Mouse (Mus musculus) kidney, adult 2 months (tissue): Measurements from ENCODE around the gene Hpd. TPM values are rescaled to one million over a fixed set of nuclear protein-coding genes. Genes with fewer than 3 reads are reported as not detected.

Source experiments
- DNase-seq: peaks from one replicate; pipeline ENCODE4 v3.0.0; 2021
- H3K27ac ChIP-seq: fragments of 200-500 bp; 2 replicates; pipeline ENCODE4 v1.5.1; 2012; ENCODE audit warnings: low read depth, low read length, control low read depth, inconsistent platforms; ENCODE audit not compliant: insufficient read depth
- H3K27me3 ChIP-seq: fragments of 200-500 bp; replicated peaks from 2 replicates; pipeline ENCODE4 v1.6.1; 2012; ENCODE audit warnings: mild to moderate bottlenecking, moderate library complexity, low read length, inconsistent platforms; ENCODE audit not compliant: control insufficient read depth, insufficient read depth
- H3K36me3 ChIP-seq: fragments of 200-500 bp; 2 replicates; pipeline ENCODE4 v1.6.1; 2012; ENCODE audit warnings: mild to moderate bottlenecking, moderate library complexity, low read length, inconsistent platforms; ENCODE audit not compliant: control insufficient read depth, insufficient read depth
- H3K4me1 ChIP-seq: fragments of 200-500 bp; 2 replicates; pipeline ENCODE4 v1.6.1; 2011; ENCODE audit warnings: low read length; ENCODE audit not compliant: control insufficient read depth, insufficient read depth
- H3K4me3 ChIP-seq: fragments of 200-500 bp; 2 replicates; pipeline ENCODE4 v1.5.1; 2011; ENCODE audit warnings: mild to moderate bottlenecking, low read depth, low read length, control low read depth; ENCODE audit not compliant: insufficient read depth
- CTCF ChIP-seq: fragments of 200-500 bp; conservative IDR thresholded peaks from 2 replicates; pipeline ENCODE4 v1.5.1; 2011; ENCODE audit warnings: low read depth, mild to moderate bottlenecking, control low read depth, low read length, moderate library complexity, mixed read lengths; ENCODE audit not compliant: insufficient read depth, insufficient read length
- POLR2A ChIP-seq: fragments of 200-500 bp; IDR thresholded peaks from one replicate; pipeline ENCODE4 v1.6.1; 2011; ENCODE audit warnings: low read depth, low read length, control low read depth
- WGBS: fragments of 180-500 bp; shearing (Covaris S2); methylation state at CpG from one replicate; pipeline ENCODE4 v1.1.7; 2018; 5-methylcytosine and 5-hydroxymethylcytosine counted together
- polyA plus RNA-seq: library from polyadenylated mRNA; depleted of rRNA; stranded (reverse); fragments of >200 nt; gene quantifications from 2 replicates; pipeline ENCODE4 v1.2.3, GENCODE M21; 2012

The Hpd gene
- polyA plus RNA-seq, 1 experiment: 418 TPM

DNA sequence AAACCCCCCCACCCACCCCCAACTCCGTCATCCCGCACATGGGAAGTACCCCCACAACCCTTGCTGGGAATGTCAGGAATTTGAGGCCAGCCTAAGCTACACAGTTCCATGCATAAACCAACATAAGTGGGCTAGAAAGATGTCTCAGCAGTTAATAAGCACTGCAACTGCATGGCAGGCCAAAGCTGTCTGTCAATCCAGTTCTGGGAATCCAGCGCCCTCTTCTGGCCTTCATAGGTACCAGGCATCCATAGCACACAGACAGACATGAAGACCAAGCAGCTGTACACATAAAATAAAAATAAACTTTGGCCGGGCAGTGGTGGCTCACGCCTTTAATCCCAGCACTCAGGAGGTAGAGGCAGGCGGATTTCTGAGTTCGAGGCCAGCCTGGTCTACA, 27.1 kb downstream of the Hpd start:
- Histone ChIP-seq H3K36me3 (peaks cover 4% of the 10 kb centered on the region), H3K27ac (no peak overlapping the region), H3K4me1 (peaks cover 6% of the 10 kb centered on the region; the same call in 1 of the 2 replicates), H3K4me3 (no peak overlapping the region), H3K27me3 (no peaks in the 10 kb centered on the region)
- no peak for TF ChIP-seq POLR2A
- TF ChIP-seq CTCF: peak; percentile 87
- WGBS: 43% methylated on average over 7 of the region's 7 CpGs
- peak; percentile 85 for DNase-seq

DNA sequence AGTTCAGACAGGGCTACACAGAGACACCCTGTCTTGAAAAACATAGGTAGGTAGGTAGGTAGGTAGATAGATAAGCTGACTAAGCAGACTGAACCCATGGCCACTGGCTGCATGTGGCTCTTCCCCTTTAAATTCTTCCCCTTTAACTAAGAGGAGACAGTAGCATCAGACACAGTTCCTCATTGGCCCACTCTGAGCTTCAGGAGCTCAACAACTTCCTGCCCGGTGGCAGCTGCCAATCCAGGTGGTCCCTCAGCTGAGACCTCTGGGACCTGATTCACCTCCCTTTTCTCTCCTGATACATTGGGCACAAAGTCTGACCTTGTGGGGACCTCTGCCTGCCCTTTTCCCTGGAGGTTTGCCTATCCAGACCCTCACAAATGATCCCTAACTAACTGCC, 29.6 kb downstream of the Hpd start:
- Histone ChIP-seq H3K36me3 (no peaks in the 10 kb centered on the region; the same call in 1 of the 2 replicates), H3K4me3 (no peak overlapping the region)
- WGBS: 79% methylated on average over 1 of the region's 1 CpGs

DNA sequence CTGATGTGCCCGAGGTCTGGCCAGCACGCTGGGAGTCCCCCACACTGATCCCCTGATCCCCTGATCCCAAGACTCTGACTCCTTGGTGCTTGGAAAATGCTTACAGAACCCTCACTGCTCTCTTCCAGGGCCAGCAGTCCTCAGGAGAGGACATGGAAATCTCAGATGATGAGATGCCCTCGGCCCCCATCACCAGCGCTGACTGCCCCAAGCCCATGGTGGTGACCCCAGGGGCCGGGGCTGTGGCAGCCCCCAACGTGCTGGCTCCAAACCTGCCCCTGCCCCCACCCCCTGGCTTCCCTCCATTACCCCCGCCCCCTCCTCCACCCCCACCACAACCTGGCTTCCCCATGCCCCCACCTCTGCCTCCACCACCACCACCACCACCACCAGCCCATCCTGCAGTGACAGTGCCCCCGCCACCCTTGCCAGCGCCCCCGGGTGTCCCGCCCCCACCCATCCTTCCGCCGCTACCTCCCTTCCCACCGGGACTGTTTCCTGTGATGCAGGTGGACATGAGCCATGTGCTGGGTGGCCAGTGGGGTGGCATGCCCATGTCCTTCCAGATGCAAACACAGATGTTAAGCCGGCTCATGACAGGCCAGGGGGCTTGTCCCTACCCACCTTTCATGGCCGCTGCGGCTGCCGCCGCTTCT, 30.7 kb downstream of the Hpd start:
- WGBS: 88% methylated on average over 19 of the region's 19 CpGs
- no peak for DNase-seq
- Histone ChIP-seq H3K4me1 (peaks cover 15% of the 10 kb centered on the region; the same call in 1 of the 2 replicates), H3K36me3 (no peaks in the 10 kb centered on the region; the same call in 1 of the 2 replicates), H3K27ac (no peak overlapping the region), H3K27me3 (no peaks in the 10 kb centered on the region), H3K4me3 (no peak overlapping the region)
- TF ChIP-seq POLR2A: no peak
- TF ChIP-seq CTCF: no peak

More for the DNA sequence above, 29.6 kb downstream of the Hpd start:
- TF ChIP-seq CTCF: no peak
- no peak for TF ChIP-seq POLR2A
- no peak overlapping the region for H3K27ac ChIP-seq
- no peak for DNase-seq
- peaks cover 15% of the 10 kb centered on the region; the same call in 1 of the 2 replicates for H3K4me1 ChIP-seq
- H3K27me3 ChIP-seq: no peaks in the 10 kb centered on the region

DNA sequence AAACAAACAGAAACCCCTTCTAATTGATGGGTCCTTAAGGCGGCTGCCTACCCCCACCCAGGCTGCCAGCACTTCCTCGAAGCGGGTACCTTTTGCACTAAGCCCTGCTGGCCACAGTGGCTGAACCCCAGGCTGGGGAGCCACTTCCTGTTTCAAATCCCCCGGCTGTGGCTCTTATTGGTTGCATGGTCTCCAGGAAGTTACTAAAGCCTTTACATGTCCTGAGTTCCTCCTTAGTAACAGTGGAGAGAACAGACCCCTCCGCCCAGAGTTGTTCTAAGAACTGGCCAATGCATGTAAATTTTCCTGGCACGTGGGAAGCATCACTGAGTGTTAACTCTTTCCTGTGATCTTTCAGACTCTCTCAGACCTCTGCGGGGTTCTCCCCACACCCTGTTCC, 31.4 kb downstream of the Hpd start:
- no peak for TF ChIP-seq CTCF
- WGBS: 30% methylated on average over 7 of the region's 7 CpGs
- no peak for DNase-seq
- Histone ChIP-seq H3K27ac (no peak overlapping the region), H3K27me3 (no peaks in the 10 kb centered on the region), H3K4me3 (no peak overlapping the region), H3K36me3 (no peaks in the 10 kb centered on the region; the same call in 1 of the 2 replicates), H3K4me1 (peaks cover 15% of the 10 kb centered on the region; the same call in 1 of the 2 replicates)

DNA sequence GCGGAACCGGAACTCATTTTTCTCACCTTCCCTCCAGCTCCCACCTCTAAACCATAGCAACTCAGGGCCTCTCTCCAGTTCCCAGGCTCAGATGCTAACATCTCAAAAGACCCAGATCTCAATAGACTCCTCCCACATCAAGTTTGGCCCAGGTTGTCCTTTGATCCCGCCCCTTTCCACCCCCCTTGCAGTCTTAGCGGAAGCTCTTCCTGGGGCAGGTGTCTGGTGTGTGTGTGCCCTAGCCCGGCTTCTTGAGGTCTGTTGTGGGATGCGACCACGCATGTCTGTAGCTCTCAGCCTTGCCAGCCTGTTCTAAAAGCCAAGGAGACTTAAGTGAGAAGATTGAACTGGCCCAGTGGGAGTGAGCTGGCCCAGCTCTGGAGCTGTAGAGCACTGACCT, 31.9 kb downstream of the Hpd start:
- H3K4me1 ChIP-seq: peaks cover 15% of the 10 kb centered on the region; the same call in 1 of the 2 replicates
- 19% methylated on average over 7 of the region's 7 CpGs for WGBS
- no peaks in the 10 kb centered on the region; the same call in 1 of the 2 replicates for H3K36me3 ChIP-seq

DNA sequence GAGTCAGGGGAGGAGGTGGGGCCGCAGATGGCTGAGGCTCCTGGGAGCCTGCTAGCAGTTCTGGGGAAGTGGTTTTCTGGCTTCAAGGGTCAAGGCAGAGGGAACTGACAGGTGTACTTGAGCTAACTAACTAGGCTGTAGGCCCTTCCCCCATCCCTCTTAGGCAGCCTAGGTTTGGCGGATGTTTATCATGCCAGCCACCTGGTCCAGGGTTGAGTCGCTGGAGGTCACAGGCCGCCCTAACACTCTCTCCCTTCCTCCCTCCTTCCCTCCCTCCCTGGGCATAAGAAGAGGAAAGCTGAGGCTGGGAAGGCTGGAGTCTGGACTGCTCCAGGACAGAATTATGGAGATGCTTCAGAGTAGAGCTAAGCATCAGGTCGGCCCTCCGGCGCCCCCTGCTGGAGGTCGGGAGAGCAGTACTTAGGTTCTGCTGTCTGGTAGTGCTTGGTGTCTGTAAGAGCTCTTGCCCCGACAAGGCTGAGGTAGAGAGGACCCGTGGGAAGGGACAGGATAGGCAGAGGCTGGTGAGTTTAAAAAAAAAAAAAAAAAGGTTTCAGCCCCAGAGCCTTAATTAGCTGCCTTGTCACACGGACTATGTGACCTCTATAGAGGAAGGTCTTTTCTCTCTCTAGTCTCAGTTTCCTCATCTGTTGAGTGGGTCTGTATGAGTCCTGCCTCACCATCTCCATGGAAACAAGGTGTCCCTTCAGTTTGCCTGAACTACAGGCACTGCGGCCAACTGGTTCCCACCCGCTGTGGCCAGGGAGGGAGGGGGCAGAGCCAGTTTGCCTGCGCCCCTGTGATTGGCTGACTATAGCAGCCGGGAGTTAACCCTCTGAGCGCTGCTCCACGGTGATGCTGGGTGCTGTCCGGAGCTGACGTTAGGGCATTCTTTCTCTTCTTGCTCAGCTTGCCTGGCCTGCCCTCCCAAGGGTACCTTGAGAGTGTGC, 32.8 kb downstream of the Hpd start:
- DNase-seq: peak; percentile 94
- Histone ChIP-seq H3K4me1 (peaks cover 15% of the 10 kb centered on the region; the same call in 1 of the 2 replicates), H3K27ac (no peak overlapping the region), H3K36me3 (no peaks in the 10 kb centered on the region; the same call in 1 of the 2 replicates), H3K27me3 (no peaks in the 10 kb centered on the region), H3K4me3 (peak overlapping the region; percentile 9; the same call in 1 of the 2 replicates)
- WGBS: 8% methylated on average over 19 of the region's 19 CpGs
- TF ChIP-seq CTCF (peak; percentile 94), POLR2A (no peak)

More for the DNA sequence above, 31.9 kb downstream of the Hpd start:
- DNase-seq: no peak
- Histone ChIP-seq H3K4me3 (no peak overlapping the region), H3K27me3 (no peaks in the 10 kb centered on the region), H3K27ac (no peak overlapping the region)
- no peak for TF ChIP-seq POLR2A
- no peak for TF ChIP-seq CTCF

- TF ChIP-seq POLR2A (no peak), CTCF (no peak)
- Histone ChIP-seq H3K4me3 (no peak overlapping the region), H3K36me3 (no peaks in the 10 kb centered on the region; the same call in 1 of the 2 replicates), H3K27me3 (no peaks in the 10 kb centered on the region), H3K4me1 (peaks cover 23% of the 10 kb centered on the region; the same call in 1 of the 2 replicates), H3K27ac (no peak overlapping the region)
- DNase-seq: no peak
- WGBS: 85% methylated on average over 25 of the region's 25 CpGs
Observed at GRCm38 (mm10) chr5:123148073-123148722, 34.3 kb downstream of the Hpd start.
